Mouse (Mus musculus) bone marrow, adult 2 months (tissue): Measurements from ENCODE around the gene Sept4. TPM values are rescaled to one million over a fixed set of nuclear protein-coding genes. Genes with fewer than 3 reads are reported as not detected.

Source experiments
- H3K27ac ChIP-seq: fragments of 200-500 bp; 2 replicates; pipeline ENCODE4 v1.5.1; 2012; ENCODE audit warnings: low read depth, mild to moderate bottlenecking, control low read depth, inconsistent platforms, low read length; ENCODE audit not compliant: control insufficient read depth, poor library complexity, insufficient read depth
- H3K4me1 ChIP-seq: fragments of 200-500 bp; 2 replicates; pipeline ENCODE4 v1.6.1; 2011; ENCODE audit warnings: low read length; ENCODE audit not compliant: control insufficient read depth, insufficient read depth
- H3K4me3 ChIP-seq: fragments of 200-500 bp; replicated peaks from 2 replicates; pipeline ENCODE3; 2011; ENCODE audit warnings: mild to moderate bottlenecking, low read depth, low read length, control low read depth; ENCODE audit not compliant: control insufficient read depth
- CTCF ChIP-seq: fragments of 200-500 bp; IDR thresholded peaks from 2 replicates; pipeline ENCODE4 v1.5.1; 2011; ENCODE audit warnings: low read length, control low read depth; ENCODE audit not compliant: control insufficient read depth, insufficient read depth
- POLR2A ChIP-seq: fragments of 200-500 bp; IDR thresholded peaks from 2 replicates; pipeline ENCODE4 v1.6.1; 2011; ENCODE audit warnings: low read depth, mild to moderate bottlenecking, control low read depth, low read length, borderline replicate concordance; ENCODE audit not compliant: control insufficient read depth
- WGBS: fragments of 180-500 bp; shearing (Covaris S2); methylation state at CpG from one replicate; pipeline ENCODE4 v1.1.7; 2018; 5-methylcytosine and 5-hydroxymethylcytosine counted together
- polyA plus RNA-seq: library from polyadenylated mRNA; stranded (reverse); fragments of >200 nt; gene quantifications from 2 replicates; pipeline ENCODE4 v1.2.4, GENCODE M21; 2011; ENCODE audit warnings: low replicate concordance; ENCODE audit not compliant: missing spikeins, insufficient read depth, insufficient read length

Sept4 gene
- polyA plus RNA-seq, 1 experiment: 35.6 TPM

GRCm38 (mm10) chr11:87590841-87591525 is 22.3 kb downstream of the Sept4 start:
- peak overlapping the region; percentile 95 for H3K27ac ChIP-seq
- H3K4me1 ChIP-seq: peaks cover 6% of the 10 kb centered on the region; the same call in 1 of the 2 replicates
- TF ChIP-seq POLR2A (no peak), CTCF (no peak)
- peak overlapping the region; percentile 68 for H3K4me3 ChIP-seq
- WGBS: 2% methylated on average over 25 of the region's 25 CpGs

GRCm38 (mm10) chr11:87591526-87592353 is 23.0 kb downstream of the Sept4 start, which contains the start of gene Mtmr4:
TSS of gene Mtmr4 (plus strand) at chr11:87592162.
- TF ChIP-seq POLR2A: peak; percentile 91
- TF ChIP-seq CTCF: 0 out of 2 replicates have a peak, but pooled peaks have one; percentile 11
- peak within 1 kb of the TSS; percentile 95 for H3K27ac ChIP-seq
- H3K4me1 ChIP-seq: peaks cover 6% of the 10 kb centered on the region; the same call in 1 of the 2 replicates
- WGBS: under 1% methylated on average over 61 of the region's 61 CpGs
- peak within 1 kb of the TSS; percentile 83 for H3K4me3 ChIP-seq

GRCm38 (mm10) chr11:87592354-87592695 is 23.6 kb downstream of the Sept4 start:
- Histone ChIP-seq H3K4me1 (peaks cover 6% of the 10 kb centered on the region; the same call in 1 of the 2 replicates), H3K27ac (peak overlapping the region; percentile 95), H3K4me3 (peak overlapping the region; percentile 83)
- TF ChIP-seq POLR2A: no peak
- no peak for TF ChIP-seq CTCF
- 2% methylated on average over 15 of the region's 15 CpGs for WGBS

DNA sequence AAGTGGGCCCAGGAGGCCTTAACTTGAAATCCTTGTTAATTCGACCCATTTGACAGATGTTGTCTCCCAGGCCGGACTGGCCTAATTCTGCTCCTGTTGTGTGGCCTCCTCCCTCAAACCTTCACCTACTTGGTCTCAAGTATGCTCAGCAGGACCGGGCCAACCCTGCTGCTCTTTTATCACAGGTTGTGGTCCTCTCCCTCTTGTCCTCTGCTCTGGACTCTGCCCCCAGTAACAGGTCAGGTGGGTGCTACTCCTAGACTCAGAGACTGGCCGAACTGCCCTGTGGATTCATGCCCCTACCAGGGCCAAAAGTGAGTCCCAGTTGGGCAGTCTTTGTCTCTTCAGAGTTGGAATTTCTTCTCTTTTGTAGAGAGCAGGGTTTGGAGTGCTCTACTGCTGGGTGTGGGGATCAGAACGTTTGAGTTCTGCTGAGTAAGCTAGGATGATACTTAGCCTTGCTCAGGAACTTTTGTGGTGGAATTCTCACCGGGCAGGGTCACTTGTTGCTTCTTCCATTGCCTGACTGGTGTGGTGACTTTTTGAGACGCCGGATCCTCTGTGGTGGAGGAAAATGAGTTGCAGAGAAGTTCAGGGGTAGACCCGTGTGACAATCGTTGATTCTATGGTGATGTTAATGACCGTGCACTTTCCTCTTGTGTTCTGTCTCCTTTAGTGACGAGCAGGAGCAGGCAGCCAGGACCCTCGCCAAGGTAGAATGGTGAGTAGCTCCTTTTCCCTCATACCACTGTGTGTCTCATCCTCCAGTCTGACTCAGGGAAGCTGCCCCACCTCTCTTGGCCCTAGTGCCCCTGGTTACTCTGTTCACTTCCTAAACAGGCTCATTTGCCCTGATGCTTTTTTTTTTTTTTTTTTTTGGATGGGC is 24.3 kb downstream of the Sept4 start:
- peak overlapping the region; percentile 83 for H3K4me3 ChIP-seq

DNA sequence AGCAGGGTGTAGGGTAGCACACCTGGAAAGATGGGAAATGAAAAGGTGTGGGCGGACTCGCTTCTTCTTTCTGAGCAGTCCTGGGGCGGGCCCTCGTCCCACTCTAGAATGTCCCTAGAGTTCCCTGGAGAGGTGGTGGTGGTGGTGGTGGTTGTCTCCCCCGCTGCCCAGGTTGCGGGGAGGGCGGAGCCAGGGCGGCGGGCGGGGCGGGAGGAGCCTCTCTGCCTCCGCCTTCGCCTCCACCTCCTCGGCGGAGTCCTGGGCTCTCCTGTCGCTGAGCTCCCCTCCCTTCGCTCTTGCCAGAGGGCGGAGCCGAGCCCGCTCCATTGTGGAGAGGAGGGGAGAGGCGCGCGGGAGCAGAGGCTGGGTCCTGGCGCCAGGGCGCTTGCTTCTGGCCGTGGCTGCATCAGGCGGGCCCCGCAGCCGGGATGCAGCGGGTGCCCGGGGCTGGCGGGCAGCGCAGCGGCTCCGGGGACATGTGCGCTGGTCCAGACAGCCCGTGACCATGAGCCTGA is 26.7 kb downstream of the Sept4 start:
- no peak overlapping the region; the same call in 1 of the 2 replicates for H3K27ac ChIP-seq
- TF ChIP-seq CTCF (no peak), POLR2A (no peak)
- 5% methylated on average over 37 of the region's 37 CpGs for WGBS
- peaks cover 6% of the 10 kb centered on the region; the same call in 1 of the 2 replicates for H3K4me1 ChIP-seq
- H3K4me3 ChIP-seq: peak overlapping the region; percentile 44

More for the DNA sequence above, 24.3 kb downstream of the Sept4 start:
- TF ChIP-seq POLR2A (no peak), CTCF (no peak)
- peaks cover 6% of the 10 kb centered on the region; the same call in 1 of the 2 replicates for H3K4me1 ChIP-seq
- H3K27ac ChIP-seq: peak overlapping the region; percentile 95
- 29% methylated on average over 13 of the region's 13 CpGs for WGBS

DNA sequence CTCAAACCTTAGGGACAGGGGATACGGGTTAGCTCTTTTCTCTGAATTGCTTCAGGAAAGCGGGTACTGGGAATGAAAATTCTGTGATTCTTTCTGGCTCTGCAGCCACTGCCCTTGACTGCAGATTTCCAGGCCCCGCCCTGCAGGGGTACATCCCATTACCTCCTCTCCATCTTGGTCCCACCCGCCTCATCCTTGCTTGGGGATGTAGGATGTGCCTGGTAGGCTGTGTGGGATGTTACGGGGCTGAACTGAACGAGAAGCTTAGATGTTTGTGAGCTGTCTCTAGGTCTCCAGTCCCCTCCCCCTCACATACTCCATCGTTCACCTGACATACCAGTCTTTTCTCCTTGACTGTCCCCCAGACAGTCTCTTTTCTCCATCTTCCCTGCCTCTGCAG is 27.3 kb downstream of the Sept4 start:
- no peak overlapping the region for H3K27ac ChIP-seq
- H3K4me1 ChIP-seq: peaks cover 6% of the 10 kb centered on the region; the same call in 1 of the 2 replicates
- peak overlapping the region; percentile 44 for H3K4me3 ChIP-seq
- TF ChIP-seq POLR2A: no peak
- TF ChIP-seq CTCF: no peak
- 53% methylated on average over 7 of the region's 7 CpGs for WGBS

- 71% methylated on average over 2 of the region's 2 CpGs for WGBS
- Histone ChIP-seq H3K4me3 (no peak overlapping the region), H3K27ac (no peak overlapping the region), H3K4me1 (peaks cover 6% of the 10 kb centered on the region; the same call in 1 of the 2 replicates)
- TF ChIP-seq CTCF (no peak), POLR2A (no peak)
Measured at GRCm38 (mm10) chr11:87596492-87596891, 27.8 kb downstream of the Sept4 start.

DNA sequence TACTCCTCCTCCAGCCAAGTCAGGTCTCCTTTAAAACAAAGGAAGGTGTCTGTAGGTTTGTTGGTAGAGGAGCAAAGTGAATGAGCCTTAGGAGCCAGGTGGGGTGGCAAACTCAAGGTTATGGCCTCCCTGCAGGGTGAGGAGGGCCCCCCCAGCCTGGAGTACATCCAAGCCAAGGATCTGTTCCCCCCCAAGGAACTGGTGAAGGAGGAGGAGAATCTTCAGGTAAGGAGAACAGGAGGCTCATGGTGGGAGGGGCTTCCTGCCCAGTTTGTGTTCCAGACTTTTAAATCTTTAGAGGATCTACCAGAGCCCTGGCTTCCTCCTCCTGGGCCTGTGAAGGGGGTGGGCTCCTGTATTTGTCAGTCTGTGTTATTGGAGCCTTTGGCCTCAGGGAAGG is 28.4 kb downstream of the Sept4 start:
- peaks cover 6% of the 10 kb centered on the region; the same call in 1 of the 2 replicates for H3K4me1 ChIP-seq
- H3K4me3 ChIP-seq: no peak overlapping the region
- no peak overlapping the region for H3K27ac ChIP-seq
- TF ChIP-seq POLR2A (no peak), CTCF (no peak)
